Mouse (Mus musculus): Measurements from ENCODE around the gene Xab2.

DNA sequence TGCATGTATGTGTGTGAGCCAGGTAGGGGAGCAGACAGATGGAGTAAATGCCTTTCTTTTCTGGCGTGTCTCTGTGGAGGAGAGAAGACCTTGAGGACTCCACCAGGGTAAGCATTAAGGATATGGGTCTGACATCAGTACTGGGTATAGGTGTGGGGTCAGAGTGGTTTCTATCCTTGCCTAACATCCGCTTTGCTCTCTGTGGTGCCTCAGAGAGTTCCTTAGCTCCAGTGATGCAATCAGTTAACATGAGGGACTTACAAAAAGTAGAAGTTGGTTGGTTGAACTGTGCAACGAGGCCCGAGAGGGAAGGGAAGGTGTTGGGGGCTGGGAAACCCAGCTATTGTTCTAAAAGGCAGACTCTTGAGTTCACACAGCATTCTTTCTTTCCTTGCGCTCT lies 43.3 kb upstream of the Xab2 start:
- TF ChIP-seq POLR2A (IDR thresholded peaks at IDR 0.05; ENCODE audit: insufficient read depth, low read length): no peak
- TF ChIP-seq CTCF (IDR thresholded peaks at IDR 0.05; ENCODE audit: low read depth, low read length): no peak
- TF ChIP-seq EP300 (IDR thresholded peaks at IDR 0.05; ENCODE audit: insufficient read depth, low read depth, low read length): no peak

All from ES-Bruce4 (cell line).